Mouse (Mus musculus) cerebral cortex, adult 2 months (tissue): ENCODE results near the gene Spred2.

Experiments used
- WGBS: fragments of 180-500 bp; shearing (Covaris S2); methylation state at CpG from one replicate; pipeline ENCODE4 v1.1.7; 2018; 5-methylcytosine and 5-hydroxymethylcytosine counted together

The Spred2 gene

GRCm38 (mm10) chr11:20020720-20021119, 96.5 kb downstream of the Spred2 start:
- WGBS = 98% methylated on average over 35 of the region's 35 CpGs

- WGBS = 75% methylated on average over 2 of the region's 2 CpGs
These were observed 98.3 kb downstream of the Spred2 start for GRCm38 (mm10) chr11:20022462-20022861.

- WGBS = 81% methylated on average over 14 of the region's 14 CpGs
These were observed 98.8 kb downstream of the Spred2 start for GRCm38 (mm10) chr11:20022911-20023482.

- WGBS = 70% methylated on average over 11 of the region's 11 CpGs
These were observed 101.7 kb downstream of the Spred2 start for GRCm38 (mm10) chr11:20025899-20026298.

- 66% methylated on average over 9 of the region's 9 CpGs for WGBS
These were observed 103.5 kb downstream of the Spred2 start for GRCm38 (mm10) chr11:20027719-20028118.

GRCm38 (mm10) chr11:20028396-20028795, 104.2 kb downstream of the Spred2 start:
- 83% methylated on average over 6 of the region's 6 CpGs for WGBS

GRCm38 (mm10) chr11:20029014-20029413, 104.8 kb downstream of the Spred2 start:
- WGBS = 72% methylated on average over 4 of the region's 4 CpGs

- WGBS = 94% methylated on average over 5 of the region's 5 CpGs
These were observed 106.8 kb downstream of the Spred2 start for GRCm38 (mm10) chr11:20030973-20031372.

GRCm38 (mm10) chr11:20031536-20031935, 107.4 kb downstream of the Spred2 start:
- WGBS = 46% methylated on average over 8 of the region's 8 CpGs

- WGBS = 69% methylated on average over 6 of the region's 6 CpGs
These were observed 109.5 kb downstream of the Spred2 start for GRCm38 (mm10) chr11:20033541-20034160.

- WGBS = 59% methylated on average over 14 of the region's 14 CpGs
These were observed 110.3 kb downstream of the Spred2 start for GRCm38 (mm10) chr11:20034337-20034947.

- 28% methylated on average over 11 of the region's 11 CpGs for WGBS
These were observed 111.3 kb downstream of the Spred2 start for GRCm38 (mm10) chr11:20035343-20035928.

- 49% methylated on average over 7 of the region's 7 CpGs for WGBS
These were observed 111.8 kb downstream of the Spred2 start for GRCm38 (mm10) chr11:20035972-20036371.

- WGBS = 82% methylated on average over 4 of the region's 4 CpGs
These were observed 113.6 kb downstream of the Spred2 start for GRCm38 (mm10) chr11:20037739-20038138.

- WGBS = 4% methylated on average over 8 of the region's 8 CpGs
These were observed 114.5 kb downstream of the Spred2 start for GRCm38 (mm10) chr11:20038723-20039122.

GRCm38 (mm10) chr11:20041164-20041920, 117.2 kb downstream of the Spred2 start:
- 50% methylated on average over 6 of the region's 6 CpGs for WGBS

- WGBS = 43% methylated on average over 4 of the region's 4 CpGs
These were observed 117.9 kb downstream of the Spred2 start for GRCm38 (mm10) chr11:20042106-20042505.

GRCm38 (mm10) chr11:20043256-20043655, 119.1 kb downstream of the Spred2 start:
- WGBS = 51% methylated on average over 4 of the region's 4 CpGs

- WGBS = 84% methylated on average over 3 of the region's 3 CpGs
These were observed 121.4 kb downstream of the Spred2 start for GRCm38 (mm10) chr11:20045586-20045985.

GRCm38 (mm10) chr11:20052814-20053536, 128.8 kb downstream of the Spred2 start:
- WGBS = 64% methylated on average over 13 of the region's 13 CpGs

- WGBS = 85% methylated on average over 3 of the region's 3 CpGs
These were observed 129.8 kb downstream of the Spred2 start for GRCm38 (mm10) chr11:20053951-20054350.
